Mouse (Mus musculus) ovary, adult 18-20 months (tissue): ENCODE data around the gene Amer3.
"Not testable (repeated sequence)": the region's sequence is repeated elsewhere in the genome, so short reads cannot be mapped to it uniquely, and the experiment has no call there.

Experiments
- DNase-seq: peaks from one replicate; pipeline ENCODE4 v3.0.0; 2022; ENCODE audit warnings: low spot score, mixed read lengths

The Amer3 gene

GRCm38 (mm10) chr1:34578851-34579781, at the start of gene Amer3:
Amer3 (plus strand) TSS chr1:34579657.
- peak; percentile 32 for DNase-seq

- DNase-seq, result not testable (repeated sequence)
These were observed 44.9 kb upstream of the Amer3 start for GRCm38 (mm10) chr1:34534574-34534973.

DNA sequence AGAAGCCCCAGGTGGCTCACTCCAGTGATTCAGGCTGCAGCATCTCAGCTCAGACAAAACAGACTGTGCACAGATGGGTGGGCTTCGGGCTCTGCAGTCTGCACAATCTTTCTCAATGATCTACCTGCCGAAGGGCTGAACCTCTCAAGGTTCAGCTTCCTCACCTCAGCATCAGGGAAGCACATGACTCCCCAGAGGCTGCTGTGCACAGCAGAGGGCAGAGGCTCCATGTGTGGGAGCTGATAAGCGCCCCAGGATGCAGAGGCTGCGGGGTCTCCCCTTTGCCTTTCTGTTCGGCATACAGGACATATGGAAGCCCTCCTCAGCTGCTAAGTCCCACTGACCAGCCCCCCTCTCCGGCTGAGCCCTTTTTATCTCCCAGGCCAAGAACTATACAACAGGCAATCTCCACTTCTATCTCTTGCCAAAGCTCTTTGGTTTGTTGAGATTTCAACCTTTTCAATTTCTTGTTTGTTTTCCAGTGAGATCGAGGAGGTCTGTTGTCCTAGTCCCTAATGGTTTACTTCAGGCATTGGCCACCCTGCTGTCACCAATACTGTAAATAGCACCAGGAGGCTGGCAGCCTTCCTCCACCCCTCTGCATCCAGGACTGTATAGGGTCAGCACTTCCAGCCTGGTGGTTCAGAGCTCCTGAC, 44.3 kb upstream of the Amer3 start, which contains the start of gene Cfc1:
Gene Cfc1, plus strand, starts transcription at position 606 of the 656 bp plus-strand sequence.
- DNase-seq, result not testable (repeated sequence)

GRCm38 (mm10) chr1:34536291-34536766, 43.1 kb upstream of the Amer3 start:
- no peak for DNase-seq

DNA sequence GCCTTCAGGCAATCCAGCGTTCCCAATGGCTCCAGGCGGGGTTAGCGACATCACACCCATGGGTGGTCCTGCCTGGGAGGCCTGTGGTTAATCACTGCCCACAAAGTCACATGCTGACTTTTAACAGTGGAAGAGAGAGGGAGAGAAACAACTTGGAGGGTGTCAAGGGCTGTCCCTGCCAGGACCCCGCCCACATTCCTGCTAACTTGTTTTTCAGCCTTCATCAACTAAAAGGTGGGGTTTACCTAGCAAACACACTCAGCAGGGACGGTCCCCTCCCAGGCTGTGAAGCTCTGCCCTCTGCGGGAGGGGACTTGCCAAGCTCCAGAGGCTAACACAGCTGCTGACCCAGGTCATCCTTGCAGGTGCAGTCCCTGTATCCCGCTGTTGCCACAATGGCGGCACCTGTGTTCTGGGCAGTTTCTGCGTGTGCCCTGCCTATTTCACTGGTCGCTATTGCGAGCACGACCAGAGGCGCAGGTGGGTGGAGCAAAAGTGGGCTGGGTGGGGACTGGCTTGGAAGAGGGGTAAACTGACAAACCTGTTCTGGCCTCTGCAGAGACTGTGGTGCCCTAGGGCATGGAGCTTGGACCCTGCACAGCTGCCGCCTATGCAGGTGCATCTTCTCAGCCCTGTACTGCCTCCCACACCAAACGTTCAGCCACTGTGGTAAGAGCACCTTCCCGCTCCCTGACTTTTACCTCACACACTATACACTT, 42.5 kb upstream of the Amer3 start:
- no peak for DNase-seq

DNA sequence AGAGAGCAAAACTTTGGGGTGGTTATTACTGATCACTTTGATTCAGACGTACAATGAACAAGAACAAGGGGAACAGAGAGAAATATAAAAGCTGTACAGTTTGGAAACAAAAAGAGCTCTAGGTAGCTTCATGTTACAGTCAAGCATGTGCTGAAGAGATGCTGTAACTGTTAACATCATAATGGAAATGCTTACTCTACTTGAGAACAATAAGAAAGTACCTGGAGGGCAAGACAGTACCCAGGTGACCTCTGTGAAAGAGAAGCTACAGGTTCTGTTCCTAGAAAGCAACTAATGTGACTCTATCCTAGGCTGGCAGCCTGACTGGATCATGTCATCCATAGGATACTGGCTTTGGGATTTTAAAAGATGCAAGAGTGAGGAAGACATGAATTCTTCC, 32.4 kb upstream of the Amer3 start:
- DNase-seq, result no peak

DNA sequence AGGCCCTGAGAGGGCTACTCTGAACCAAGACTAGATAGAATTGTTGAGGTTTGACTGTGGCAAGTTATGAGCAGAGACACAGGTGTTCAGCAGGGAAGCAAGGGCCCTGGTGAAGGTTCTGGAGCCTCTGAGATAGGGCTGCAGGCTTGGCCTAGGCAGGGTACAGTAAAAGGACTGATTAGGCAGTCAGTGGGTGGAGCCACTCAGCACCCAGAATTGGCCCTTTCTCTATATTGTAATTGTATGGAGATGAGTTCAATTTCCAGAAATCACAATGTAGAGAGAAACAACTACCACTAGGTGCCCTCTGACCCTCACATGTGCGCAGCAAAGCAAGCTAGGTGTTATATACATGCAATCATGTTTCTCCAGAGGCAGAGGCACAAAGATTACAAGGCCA, 25.8 kb upstream of the Amer3 start:
- DNase-seq, result no peak

DNA sequence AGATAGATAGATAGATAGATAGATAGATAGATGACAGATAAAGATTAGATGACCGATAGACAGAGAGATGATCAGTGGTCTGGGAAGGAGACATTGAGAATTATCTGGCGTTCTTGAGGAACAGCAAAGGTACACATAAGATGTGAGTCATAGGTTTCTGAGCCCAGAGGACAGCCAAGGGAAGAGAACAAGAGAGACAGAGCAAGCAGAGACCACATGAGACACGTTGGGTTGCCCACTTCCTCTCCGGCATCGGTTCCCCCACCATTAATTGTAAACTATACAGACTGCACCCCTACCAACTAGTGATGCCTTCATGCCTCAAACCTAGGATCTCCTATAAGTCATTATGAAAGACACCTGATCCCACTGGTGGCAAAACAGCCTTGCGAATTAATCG, 25.2 kb upstream of the Amer3 start:
- DNase-seq, result no peak

- DNase-seq, result no peak
These were observed 18.6 kb upstream of the Amer3 start, which contains the start of gene Prss40 for GRCm38 (mm10) chr1:34560843-34561242. Prss40 (minus strand) TSS chr1:34560943.

DNA sequence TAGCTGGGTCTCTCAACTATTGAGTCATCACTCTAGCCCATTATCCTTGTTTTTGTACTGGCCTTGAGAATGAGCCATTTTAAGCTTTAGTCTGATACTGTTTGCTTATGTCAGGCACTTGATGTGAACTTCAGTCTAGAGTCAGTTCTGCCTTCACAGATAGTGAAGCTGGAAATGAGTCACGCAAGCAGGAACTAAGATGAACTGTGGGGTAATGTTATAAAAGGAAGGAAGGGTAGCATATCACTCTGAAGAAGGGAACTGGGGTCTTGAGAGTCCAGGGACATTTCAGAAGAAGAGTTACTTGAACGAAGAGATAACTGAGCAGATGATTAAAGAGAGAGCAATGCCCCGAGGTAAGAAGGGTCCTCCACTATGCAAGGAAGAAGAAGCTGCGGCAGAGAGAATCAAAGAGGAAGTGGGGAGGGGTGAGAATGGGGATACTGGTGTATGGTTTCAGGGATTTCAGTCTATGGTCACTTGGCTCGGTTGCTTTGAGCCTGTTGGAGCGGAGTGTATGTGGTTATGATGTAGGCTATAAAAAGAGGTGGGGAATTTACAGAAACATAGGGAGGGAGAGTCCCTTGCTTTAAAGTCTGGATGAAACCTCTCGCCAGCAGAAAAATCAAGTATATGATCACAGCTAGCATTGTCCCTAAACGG, 14.9 kb upstream of the Amer3 start:
- DNase-seq, result no peak

- no peak for DNase-seq
These were observed 11.3 kb upstream of the Amer3 start for GRCm38 (mm10) chr1:34568120-34568519.

DNA sequence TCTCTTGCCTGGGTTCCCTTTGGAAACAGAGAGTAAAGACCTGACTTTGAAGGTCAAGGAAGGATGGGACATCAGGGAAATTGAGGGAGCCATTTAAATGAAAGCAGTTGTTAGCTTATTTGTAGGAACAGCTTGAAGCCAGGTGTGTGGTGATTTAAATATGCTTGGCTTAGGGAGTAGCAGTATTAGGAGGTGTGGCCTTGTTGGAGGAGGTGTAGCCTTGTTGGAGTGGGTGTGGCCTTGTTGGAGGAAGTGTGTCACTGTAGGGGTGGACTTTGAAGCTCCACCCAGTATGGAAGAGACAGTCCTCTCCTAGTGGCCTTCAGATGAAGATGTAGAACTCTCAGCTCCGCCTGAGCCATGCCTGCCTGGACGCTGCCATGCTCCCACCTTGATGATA, 9.6 kb upstream of the Amer3 start:
- DNase-seq, result no peak

DNA sequence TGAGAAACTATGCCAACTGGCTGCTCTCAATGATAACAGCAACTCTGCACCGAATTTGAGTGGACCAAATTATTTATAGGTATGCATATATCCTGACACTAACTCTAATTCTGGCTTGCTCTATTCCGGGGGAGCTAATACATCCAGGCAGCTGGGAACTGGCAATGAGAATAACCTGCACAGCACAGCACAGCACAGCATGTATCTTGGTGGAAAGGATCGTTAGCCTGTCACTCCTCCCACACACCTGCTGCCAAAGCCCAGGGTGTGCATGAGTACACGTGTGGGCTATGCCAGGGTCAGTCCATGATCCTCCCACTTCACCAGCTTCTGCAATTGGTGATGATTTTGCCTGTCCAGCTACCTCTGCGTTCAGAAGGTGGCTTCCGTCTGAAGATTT, 8.0 kb upstream of the Amer3 start:
- no peak for DNase-seq

DNA sequence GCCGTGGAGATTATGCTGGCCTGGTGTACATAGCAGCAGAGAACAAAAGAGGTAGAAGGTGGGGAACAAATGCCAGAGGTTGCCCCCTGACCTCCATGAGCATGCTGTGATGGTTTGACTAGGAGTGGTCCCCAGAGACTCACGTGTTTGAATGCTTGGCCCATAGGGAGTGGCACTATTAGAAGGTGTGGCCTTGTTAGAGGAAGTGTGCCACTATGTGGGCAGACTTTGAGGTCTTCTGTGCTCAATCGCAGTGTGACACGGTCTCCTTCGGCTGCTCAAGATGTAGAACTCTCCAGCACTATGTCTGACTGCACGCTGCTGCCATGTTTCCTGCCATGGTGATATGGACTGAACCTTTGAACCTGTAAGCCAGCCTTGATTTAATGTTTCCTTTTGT, 6.2 kb upstream of the Amer3 start:
- no peak for DNase-seq

DNA sequence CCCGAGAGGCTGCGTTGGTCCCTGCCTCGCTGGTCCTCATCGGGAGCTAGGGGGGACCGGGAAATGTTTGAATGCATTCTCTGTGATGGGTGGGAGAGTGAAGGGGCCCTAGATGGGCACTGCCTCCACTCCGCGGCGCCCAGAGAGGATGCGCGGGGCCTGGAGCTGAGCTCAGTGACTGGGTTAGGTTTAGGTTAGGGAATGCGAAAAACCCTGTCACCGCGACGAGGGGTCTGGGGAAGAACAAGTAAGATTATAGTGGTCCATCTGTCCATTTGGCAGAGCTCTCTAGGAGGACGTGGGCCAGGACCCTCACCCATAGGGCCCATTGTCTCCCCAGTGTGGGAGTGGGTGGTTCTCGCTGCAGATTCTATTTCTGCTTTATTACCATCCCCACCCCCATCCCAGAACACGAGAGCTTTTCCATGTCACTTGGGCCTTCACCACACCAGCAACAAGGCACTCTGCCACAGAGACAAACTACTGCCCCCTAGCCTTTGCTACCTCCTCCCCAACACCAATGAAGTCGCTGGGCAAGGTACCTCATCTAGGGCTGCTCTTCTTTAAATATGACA, 412 bp downstream of the Amer3 start:
- no peak for DNase-seq

GRCm38 (mm10) chr1:34582218-34582617, 2.8 kb downstream of the Amer3 start:
- no peak for DNase-seq

DNA sequence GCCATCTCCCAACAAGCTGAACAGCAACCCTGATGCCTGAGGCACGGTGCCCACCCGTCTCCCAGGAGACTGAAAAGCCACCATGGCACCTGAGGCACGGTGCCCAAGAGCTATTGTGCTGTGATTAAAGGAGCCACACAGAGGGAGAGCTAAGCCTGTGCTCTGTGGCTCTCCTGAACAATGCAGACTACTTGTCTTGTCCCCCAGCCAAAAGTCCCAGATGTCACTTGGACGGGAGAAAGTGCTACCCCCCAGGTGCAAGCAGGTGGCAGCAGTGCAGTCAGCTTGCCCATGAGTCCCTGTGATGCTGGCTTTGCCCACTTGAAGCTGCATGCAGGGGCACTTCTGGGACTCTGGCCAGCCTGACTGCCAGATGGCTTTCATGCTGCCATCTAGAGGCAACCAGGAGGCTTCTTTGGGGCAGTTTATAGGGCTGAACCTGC, 4.4 kb downstream of the Amer3 start:
- DNase-seq, result no peak

- DNase-seq, result no peak
These were observed 5.3 kb downstream of the Amer3 start for GRCm38 (mm10) chr1:34584736-34585135.

GRCm38 (mm10) chr1:34587298-34588096, 8.0 kb downstream of the Amer3 start:
- DNase-seq, result no peak

DNA sequence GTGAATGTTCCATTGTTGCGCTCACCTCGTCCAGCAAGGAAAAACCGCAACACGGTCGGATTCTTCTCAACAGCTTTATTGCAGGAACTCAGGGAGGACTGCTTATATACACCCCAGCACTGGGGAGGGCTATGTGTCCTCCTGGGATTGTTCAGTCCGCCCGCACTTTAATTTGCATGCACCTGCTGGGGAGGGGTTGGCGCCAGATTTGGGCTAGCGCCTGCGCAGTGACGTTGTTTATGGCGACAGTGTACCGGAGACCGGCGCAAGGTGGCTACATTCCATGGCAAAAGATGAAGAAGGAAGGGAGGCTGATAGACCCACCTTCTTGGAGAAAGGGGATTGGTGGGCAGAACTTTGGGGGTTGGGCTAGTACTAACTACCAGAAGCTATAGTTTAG, 20.5 kb downstream of the Amer3 start:
- DNase-seq, result no peak
